Mouse (Mus musculus) heart, adult 2 months (tissue): ENCODE measurements around the gene Slc6a3.

ENCODE experiments used
- CTCF ChIP-seq: fragments of 200-600 bp; IDR thresholded peaks from 2 replicates; pipeline ENCODE4 v1.8.1; 2022; ENCODE audit warnings: antibody characterized with exemption, mild to moderate bottlenecking, moderate library complexity
- EP300 ChIP-seq: fragments of 200-500 bp; IDR thresholded peaks from 2 replicates; pipeline ENCODE4 v1.6.1; 2011; ENCODE audit warnings: low read depth, low read length, control low read depth; ENCODE audit not compliant: insufficient read depth

DNA sequence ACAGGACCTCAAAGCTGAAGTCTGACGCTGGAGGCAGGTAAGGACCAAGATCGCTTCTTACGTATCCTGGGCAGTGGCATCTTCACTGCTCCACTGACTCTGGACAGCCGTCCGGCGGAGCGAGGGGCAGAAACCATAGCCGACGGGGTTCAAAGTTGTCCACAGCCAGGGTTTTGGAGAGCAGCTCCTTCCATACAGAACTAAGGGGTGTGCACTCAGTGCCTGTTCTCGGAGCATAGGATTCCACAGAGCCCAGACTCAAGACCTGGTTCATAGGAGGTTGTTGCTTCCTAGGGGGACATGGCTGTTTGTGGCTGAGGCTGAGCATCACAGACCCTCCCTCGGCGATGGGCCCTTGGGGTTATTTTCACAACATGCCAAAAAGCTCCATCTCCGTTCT lies 277 bp downstream of the Slc6a3 start:
- TF ChIP-seq CTCF = no peak
- TF ChIP-seq EP300 = no peak
